Mouse (Mus musculus) embryonic fibroblast, embryonic 13.5 days (primary cell): ENCODE results near the gene Col8a1.

Experiments
- CTCF ChIP-seq: IDR thresholded peaks from 2 replicates; pipeline ENCODE4 v1.5.1; 2011; ENCODE audit warnings: mild to moderate bottlenecking, control low read depth, low read length, moderate library complexity, borderline replicate concordance; ENCODE audit not compliant: insufficient read depth
- POLR2A ChIP-seq: IDR thresholded peaks from 2 replicates; pipeline ENCODE4 v1.6.1; 2011; ENCODE audit warnings: low read depth, mild to moderate bottlenecking, control low read depth, low read length, moderate library complexity

DNA sequence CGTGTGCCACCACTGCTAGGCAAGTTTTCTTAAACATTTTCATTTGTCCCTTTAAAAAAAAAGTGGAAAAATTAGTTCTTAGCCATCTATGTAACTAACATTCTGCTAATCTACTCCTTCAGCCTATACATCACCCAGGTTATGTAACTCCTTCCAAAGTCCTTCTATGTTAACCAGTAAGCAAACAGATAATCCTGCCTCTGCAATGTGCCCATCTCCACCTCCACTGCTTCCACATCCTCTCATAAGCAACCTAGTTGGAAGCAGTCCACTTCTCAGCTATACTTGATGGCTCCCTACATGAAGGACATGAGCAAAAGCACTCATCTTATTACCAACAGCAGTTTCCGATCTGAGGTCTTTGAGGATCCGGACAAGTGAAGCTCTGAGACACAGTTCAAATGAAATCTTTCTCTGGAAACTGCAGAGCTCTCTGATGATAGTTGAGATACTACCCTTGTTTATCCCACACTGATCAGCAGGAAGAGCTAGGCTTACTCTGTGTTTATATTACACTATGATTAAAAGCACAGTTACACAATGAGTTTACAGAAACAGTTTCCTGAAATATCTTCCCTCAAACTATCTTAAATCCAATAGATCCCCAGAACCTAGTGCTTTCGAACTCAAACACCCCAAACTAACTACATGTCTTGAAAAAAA lies 157.1 kb downstream of the Col8a1 start:
- TF ChIP-seq POLR2A: no peak
- no peak for TF ChIP-seq CTCF
